8 mouse cellular contexts compared by ENCODE assay signal in genomic region chr5:124960131-124960901, GRCm38 (mm10). TPM values are rescaled to one million over a fixed set of nuclear protein-coding genes. Genes with fewer than 3 reads are reported as not detected.
DNase-seq lines count a peak whose midpoint lies in the region; ATAC-seq and TF ChIP-seq lines count a peak whose summit lies in the region.

No protein-coding gene starts in this region.

- no peaks in the 10 kb centered on the region for H3K9me3 ChIP-seq in embryonic facial prominence, embryonic 15.5 days (replicated peaks)
- peaks cover 2% of the 10 kb centered on the region; the same call in 1 of the 2 replicates for H3K9me3 ChIP-seq in heart, embryonic 12.5 days (replicated peaks)
- 0 out of 2 replicates have a peak, but pooled peaks cover 5% of the 10 kb centered on the region for H3K9me3 ChIP-seq in kidney, embryonic 14.5 days (ENCODE audit: control insufficient read depth, low read length)
- no peaks in the 10 kb centered on the region for H3K9me3 ChIP-seq in neural tube, embryonic 14.5 days (ENCODE audit: control insufficient read depth, low read length)

- no peak overlapping the region for H3K4me3 ChIP-seq in embryonic facial prominence, embryonic 15.5 days (replicated peaks)
- H3K4me3 ChIP-seq in heart, embryonic 12.5 days: peak overlapping the region; percentile 12; the same call in 1 of the 2 replicates
- H3K4me3 ChIP-seq in kidney, embryonic 14.5 days (ENCODE audit: low read length): no peak overlapping the region
- no peak overlapping the region for H3K4me3 ChIP-seq in liver, adult 2 months (ENCODE audit: insufficient read depth, low read depth, low read length)
- H3K4me3 ChIP-seq in neural tube, embryonic 14.5 days (ENCODE audit: low read depth, low read length): no peak overlapping the region

- no peak overlapping the region; the same call in 1 of the 2 replicates for H3K4me2 ChIP-seq in embryonic facial prominence, embryonic 15.5 days (replicated peaks)
- peak overlapping the region; percentile 63 for H3K4me2 ChIP-seq in heart, embryonic 12.5 days
- H3K4me2 ChIP-seq in kidney, embryonic 14.5 days (replicated peaks; ENCODE audit: low read depth, low read length): peak overlapping the region; percentile 18; the same call in 1 of the 2 replicates
- no peak overlapping the region for H3K4me2 ChIP-seq in neural tube, embryonic 14.5 days (ENCODE audit: low read depth, low read length)

- no peaks in the 10 kb centered on the region for H3K36me3 ChIP-seq in embryonic facial prominence, embryonic 15.5 days
- no peaks in the 10 kb centered on the region for H3K36me3 ChIP-seq in heart, embryonic 12.5 days
- no peaks in the 10 kb centered on the region for H3K36me3 ChIP-seq in kidney, embryonic 14.5 days (ENCODE audit: control insufficient read depth, insufficient read depth, low read length)
- H3K36me3 ChIP-seq in liver, adult 2 months (ENCODE audit: control insufficient read depth, insufficient read depth, low read length): no peaks in the 10 kb centered on the region
- no peaks in the 10 kb centered on the region for H3K36me3 ChIP-seq in neural tube, embryonic 14.5 days (ENCODE audit: control insufficient read depth, insufficient read depth, low read length)

- H3K27ac ChIP-seq in embryonic facial prominence, embryonic 15.5 days (replicated peaks): peak overlapping the region; percentile 81
- peak overlapping the region; percentile 85 for H3K27ac ChIP-seq in heart, embryonic 12.5 days (ENCODE audit: poor library complexity, severe bottlenecking)
- H3K27ac ChIP-seq in kidney, embryonic 14.5 days (ENCODE audit: low read depth, low read length): peak overlapping the region; percentile 65; the same call in 1 of the 2 replicates
- H3K27ac ChIP-seq in liver, adult 2 months (replicated peaks; ENCODE audit: insufficient read depth, low read depth, low read length): peak overlapping the region; percentile 46
- H3K27ac ChIP-seq in neural tube, embryonic 14.5 days (ENCODE audit: low read depth, low read length): peak overlapping the region; percentile 28; the same call in 1 of the 2 replicates

- H3K4me1 ChIP-seq in embryonic facial prominence, embryonic 15.5 days: peaks cover 34% of the 10 kb centered on the region
- H3K4me1 ChIP-seq in heart, embryonic 12.5 days (replicated peaks): peaks cover 26% of the 10 kb centered on the region
- peaks cover 16% of the 10 kb centered on the region for H3K4me1 ChIP-seq in kidney, embryonic 14.5 days (ENCODE audit: control insufficient read depth, insufficient read depth, low read length)
- peaks cover 2% of the 10 kb centered on the region; the same call in 1 of the 2 replicates for H3K4me1 ChIP-seq in liver, adult 2 months (ENCODE audit: control insufficient read depth, insufficient read depth, low read length)
- no peaks in the 10 kb centered on the region; the same call in 1 of the 2 replicates for H3K4me1 ChIP-seq in neural tube, embryonic 14.5 days (ENCODE audit: control insufficient read depth, insufficient read depth, low read length)

- TF ChIP-seq CTCF in liver, adult 2 months (IDR thresholded peaks at IDR 0.05; ENCODE audit: low read depth, low read length): no peak

- WGBS in embryonic facial prominence, embryonic 15.5 days: 23% methylated on average over 18 of the region's 18 CpGs
- 18% methylated on average over 18 of the region's 18 CpGs for WGBS in heart, embryonic 12.5 days
- 23% methylated on average over 18 of the region's 18 CpGs for WGBS in kidney, embryonic 14.5 days
- WGBS in liver, adult 2 months: 14% methylated on average over 18 of the region's 18 CpGs
- WGBS in neural tube, embryonic 14.5 days: 38% methylated on average over 18 of the region's 18 CpGs

- peak; percentile 85 for ATAC-seq in cerebellum, adult (ENCODE audit: insufficient number of reproducible peaks, low FRiP score, low TSS enrichment)
- ATAC-seq in embryonic facial prominence, embryonic 15.5 days (ENCODE audit: insufficient number of reproducible peaks, low FRiP score, low TSS enrichment, low read depth): peak; percentile 70
- ATAC-seq in heart, embryonic 12.5 days (ENCODE audit: insufficient number of reproducible peaks, low FRiP score): peak; percentile 65
- 0 out of 2 replicates have a peak, but pooled peaks have one; percentile 41 for ATAC-seq in kidney, embryonic 14.5 days (ENCODE audit: low FRiP score, low TSS enrichment)
- ATAC-seq in neural tube, embryonic 14.5 days (ENCODE audit: low read depth): no peak
- no peak for ATAC-seq in megakaryocyte-erythroid progenitor cell, adult 5-6 weeks (replicated peaks; ENCODE audit: low FRiP score, low TSS enrichment, poor library complexity, severe bottlenecking)

- no peak overlapping the region for H3K9ac ChIP-seq in embryonic facial prominence, embryonic 15.5 days
- 0 out of 2 replicates have a peak overlapping the region, but pooled peaks have one; percentile 6 for H3K9ac ChIP-seq in heart, embryonic 12.5 days
- peak overlapping the region; percentile 40 for H3K9ac ChIP-seq in kidney, embryonic 14.5 days (ENCODE audit: low read depth, low read length)
- no peak overlapping the region for H3K9ac ChIP-seq in liver, adult 2 months (ENCODE audit: low read depth, low read length)
- no peak overlapping the region for H3K9ac ChIP-seq in neural tube, embryonic 14.5 days (replicated peaks; ENCODE audit: low read depth, low read length)

- H3K27me3 ChIP-seq in embryonic facial prominence, embryonic 15.5 days: no peaks in the 10 kb centered on the region
- no peaks in the 10 kb centered on the region for H3K27me3 ChIP-seq in heart, embryonic 12.5 days (replicated peaks)
- no peaks in the 10 kb centered on the region for H3K27me3 ChIP-seq in kidney, embryonic 14.5 days (ENCODE audit: control insufficient read depth, insufficient read depth, low read length)
- H3K27me3 ChIP-seq in liver, adult 2 months (ENCODE audit: control insufficient read depth, insufficient read depth, low read length): no peaks in the 10 kb centered on the region
- no peaks in the 10 kb centered on the region for H3K27me3 ChIP-seq in neural tube, embryonic 14.5 days (ENCODE audit: control insufficient read depth, insufficient read depth, low read length)

- H3K79me2 ChIP-seq in liver, adult 2 months (ENCODE audit: control insufficient read depth, insufficient read depth, low read length): no peaks in the 10 kb centered on the region

- no peak for TF ChIP-seq POLR2A in liver, adult 2 months (IDR thresholded peaks at IDR 0.05; ENCODE audit: extremely low read depth, insufficient read depth, low read length)

- peak; percentile 7 for DNase-seq in liver, adult 2 months (ENCODE audit: extremely low read depth, low read depth, low spot score)
- no peak for DNase-seq in spleen, adult 12 weeks (ENCODE audit: low spot score)

RNA-seq across cellular contexts. Expression of gene Rflna, which starts 42.7 kb away (rescaled TPM):
- 22.1 and 24.0 TPM in 2 replicates for polyA plus RNA-seq in embryonic facial prominence, embryonic 15.5 days (2015; fragmentation: Nextera tagmentation; extraction: Ambion mirVana)
- 1.2 and 1.6 TPM in 2 replicates for polyA plus RNA-seq in heart, embryonic 12.5 days (2016; fragmentation: Nextera tagmentation; extraction: Ambion mirVana)
- polyA plus RNA-seq in kidney, embryonic 14.5 days (2014; fragmentation: Nextera tagmentation; extraction: Ambion mirVana): 3.8 and 4.8 TPM in 2 replicates
- not detected in 2 replicates for total RNA-seq in liver, adult 2 months (2014; rRNA removed)
- polyA plus RNA-seq in liver, adult 2 months (2012; rRNA removed): 0.22 and 0.24 TPM in 2 replicates
- polyA plus RNA-seq in neural tube, embryonic 14.5 days (2014; fragmentation: Nextera tagmentation; extraction: Ambion mirVana): 5.6 and 6.4 TPM in 2 replicates
- total RNA-seq in megakaryocyte-erythroid progenitor cell, adult 5-6 weeks (2014; fragmentation: Nextera tagmentation): not detected in 2 replicates
- total RNA-seq in megakaryocyte-erythroid progenitor cell, adult 5-6 weeks (2017): not detected in 2 replicates

Comparison
In these comparisons a context has a peak if more than half of its experiments do, and no peak if none do; other contexts are left out.
1. ATAC-seq: peak in cerebellum, adult (single experiment), embryonic facial prominence, embryonic 15.5 days (single experiment), heart, embryonic 12.5 days (single experiment) and kidney, embryonic 14.5 days (single experiment); none in neural tube, embryonic 14.5 days (single experiment) and megakaryocyte-erythroid progenitor cell, adult 5-6 weeks (single experiment).
2. H3K27ac ChIP-seq: peak in every context shown above with its lines; median percentile 85 in heart, embryonic 12.5 days; 81 in embryonic facial prominence, embryonic 15.5 days; 65 in kidney, embryonic 14.5 days; 46 in liver, adult 2 months; 28 in neural tube, embryonic 14.5 days.
3. H3K4me2 ChIP-seq: peak in heart, embryonic 12.5 days (single experiment) and kidney, embryonic 14.5 days (single experiment); none in embryonic facial prominence, embryonic 15.5 days (single experiment) and neural tube, embryonic 14.5 days (single experiment).
4. H3K9ac ChIP-seq: peak in heart, embryonic 12.5 days (single experiment) and kidney, embryonic 14.5 days (single experiment); none in embryonic facial prominence, embryonic 15.5 days (single experiment), liver, adult 2 months (single experiment) and neural tube, embryonic 14.5 days (single experiment).